Mouse (Mus musculus): ENCODE data around the gene Anxa6. TPM values are rescaled to one million over a fixed set of nuclear protein-coding genes. Genes with fewer than 3 reads are reported as not detected.

Gene Anxa6
- 196 TPM for polyA plus RNA-seq (2014; fragmentation: Illumina TruSeq; extraction: RNeasy Lipid Tissue Mini Kit (QIAGEN cat#74804); ENCODE audit: low read depth, low replicate concordance)

GRCm38 (mm10) chr11:55033040-55033660 lies at the start of gene Anxa6:
Gene Anxa6, minus strand, starts transcription at chr11:55033445.

GRCm38 (mm10) chr11:55077331-55078231 lies 44.3 kb upstream of the Anxa6 start, which contains the start of gene Ccdc69:
Gene Ccdc69, minus strand, starts transcription at chr11:55078131.

GRCm38 (mm10) chr11:54962810-54963209 lies 70.4 kb downstream of the Anxa6 start, which contains the start of gene Tnip1:
Gene Tnip1, minus strand, starts transcription at chr11:54962917.

Other genes starting within 250 kb of the Anxa6 start
- gene Cdc42se2, start 245.8 kb downstream of the Anxa6 start, polyA plus RNA-seq (2014; fragmentation: Illumina TruSeq; extraction: RNeasy Lipid Tissue Mini Kit (QIAGEN cat#74804); ENCODE audit: low read depth, low replicate concordance) = 26.7 TPM
- gene Lyrm7, start 172.5 kb downstream of the Anxa6 start, polyA plus RNA-seq (2014; fragmentation: Illumina TruSeq; extraction: RNeasy Lipid Tissue Mini Kit (QIAGEN cat#74804); ENCODE audit: low read depth, low replicate concordance) = 17.9 TPM
- 456 TPM for gene Hint1, start 167.1 kb downstream of the Anxa6 start, polyA plus RNA-seq (2014; fragmentation: Illumina TruSeq; extraction: RNeasy Lipid Tissue Mini Kit (QIAGEN cat#74804); ENCODE audit: low read depth, low replicate concordance)
- gene Gpx3, start 131.0 kb downstream of the Anxa6 start, polyA plus RNA-seq (2014; fragmentation: Illumina TruSeq; extraction: RNeasy Lipid Tissue Mini Kit (QIAGEN cat#74804); ENCODE audit: low read depth, low replicate concordance) = 706 TPM
- gene Tnip1, start 70.5 kb downstream of the Anxa6 start, polyA plus RNA-seq (2014; fragmentation: Illumina TruSeq; extraction: RNeasy Lipid Tissue Mini Kit (QIAGEN cat#74804); ENCODE audit: low read depth, low replicate concordance) = 29.7 TPM
- gene Ccdc69, start 44.7 kb upstream of the Anxa6 start, polyA plus RNA-seq (2014; fragmentation: Illumina TruSeq; extraction: RNeasy Lipid Tissue Mini Kit (QIAGEN cat#74804); ENCODE audit: low read depth, low replicate concordance) = 18.3 TPM
- gene Gm2a, start 64.7 kb upstream of the Anxa6 start, polyA plus RNA-seq (2014; fragmentation: Illumina TruSeq; extraction: RNeasy Lipid Tissue Mini Kit (QIAGEN cat#74804); ENCODE audit: low read depth, low replicate concordance) = 10.3 TPM
- not detected for gene Slc36a3, start 118.3 kb upstream of the Anxa6 start, polyA plus RNA-seq (2014; fragmentation: Illumina TruSeq; extraction: RNeasy Lipid Tissue Mini Kit (QIAGEN cat#74804); ENCODE audit: low read depth, low replicate concordance)
- gene Slc36a2, start 151.6 kb upstream of the Anxa6 start, polyA plus RNA-seq (2014; fragmentation: Illumina TruSeq; extraction: RNeasy Lipid Tissue Mini Kit (QIAGEN cat#74804); ENCODE audit: low read depth, low replicate concordance) = 31.4 TPM
- 6.5 TPM for gene Slc36a1, start 170.9 kb upstream of the Anxa6 start, polyA plus RNA-seq (2014; fragmentation: Illumina TruSeq; extraction: RNeasy Lipid Tissue Mini Kit (QIAGEN cat#74804); ENCODE audit: low read depth, low replicate concordance)

Data from heart, adult 10 weeks (tissue).